Mouse (Mus musculus) limb, embryonic 10.5 days (tissue): Measurements from ENCODE around the gene Igsf11. TPM values are rescaled to one million over a fixed set of nuclear protein-coding genes. Genes with fewer than 3 reads are reported as not detected.

Source experiments
- DNase-seq: peaks from one replicate; pipeline ENCODE4 v3.0.0-alpha.2; 2017; ENCODE audit warnings: low spot score
- H3K27ac ChIP-seq: fragments of 300-500 bp; sonication (generic); 2 replicates; pipeline ENCODE4 v1.5.1; 2016; ENCODE audit warnings: mild to moderate bottlenecking
- H3K27me3 ChIP-seq: fragments of 300-500 bp; sonication (generic); 2 replicates; pipeline ENCODE4 v1.6.1; 2016; ENCODE audit warnings: low read depth, mild to moderate bottlenecking; ENCODE audit not compliant: poor library complexity, severe bottlenecking
- H3K36me3 ChIP-seq: fragments of 300-500 bp; sonication (generic); 2 replicates; pipeline ENCODE4 v1.6.1; 2016; ENCODE audit warnings: mild to moderate bottlenecking, moderate library complexity
- H3K4me1 ChIP-seq: fragments of 300-500 bp; sonication (generic); 2 replicates; pipeline ENCODE4 v1.6.1; 2016
- H3K4me3 ChIP-seq: fragments of 300-500 bp; sonication (generic); 2 replicates; pipeline ENCODE4 v1.5.1; 2016; ENCODE audit warnings: mild to moderate bottlenecking, moderate library complexity
- H3K9me3 ChIP-seq: fragments of 300-500 bp; sonication (generic); replicated peaks from 2 replicates; pipeline ENCODE4 v1.6.1; 2016; ENCODE audit warnings: mild to moderate bottlenecking
- WGBS: fragments of 180-500 bp; shearing (Covaris S2); methylation state at CpG from one replicate; pipeline ENCODE4 v1.1.7; 2016; 5-methylcytosine and 5-hydroxymethylcytosine counted together
- polyA plus RNA-seq: library from polyadenylated mRNA; unstranded; fragments of >200 nt; fragmentation: Nextera tagmentation; extraction: Ambion mirVana; gene quantifications from 2 replicates; pipeline ENCODE4 v1.2.1, GENCODE M21; 2016

Gene Igsf11
- polyA plus RNA-seq, 1 experiment from 2014 or later = 0.56 TPM

DNA sequence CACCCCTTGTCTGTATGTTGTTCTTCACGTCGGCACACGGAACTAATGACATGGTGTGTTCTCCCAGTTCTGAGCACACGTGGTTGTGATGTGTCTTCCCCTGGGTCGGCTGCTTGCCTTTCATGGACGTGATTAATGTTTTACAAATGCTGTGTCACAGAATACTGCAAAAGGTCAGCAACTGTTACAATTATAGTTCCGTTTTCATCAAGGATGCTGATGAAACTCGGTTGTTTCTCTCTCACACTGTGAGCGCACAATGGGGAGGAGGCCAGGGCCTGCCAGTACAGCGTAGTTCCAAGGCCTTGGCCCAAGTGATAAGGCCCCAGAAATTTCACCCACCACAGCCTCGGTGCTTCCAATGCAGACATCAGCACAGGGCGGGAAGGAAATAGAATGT, 17.0 kb downstream of the Igsf11 start:
- no peak for DNase-seq
- H3K36me3 ChIP-seq = no peaks in the 10 kb centered on the region
- no peaks in the 10 kb centered on the region for H3K9me3 ChIP-seq
- WGBS = 75% methylated on average over 12 of the region's 12 CpGs
- peaks cover 6% of the 10 kb centered on the region for H3K4me1 ChIP-seq
- peaks cover 17% of the 10 kb centered on the region for H3K27me3 ChIP-seq
- no peak overlapping the region for H3K27ac ChIP-seq
- H3K4me3 ChIP-seq = no peak overlapping the region

DNA sequence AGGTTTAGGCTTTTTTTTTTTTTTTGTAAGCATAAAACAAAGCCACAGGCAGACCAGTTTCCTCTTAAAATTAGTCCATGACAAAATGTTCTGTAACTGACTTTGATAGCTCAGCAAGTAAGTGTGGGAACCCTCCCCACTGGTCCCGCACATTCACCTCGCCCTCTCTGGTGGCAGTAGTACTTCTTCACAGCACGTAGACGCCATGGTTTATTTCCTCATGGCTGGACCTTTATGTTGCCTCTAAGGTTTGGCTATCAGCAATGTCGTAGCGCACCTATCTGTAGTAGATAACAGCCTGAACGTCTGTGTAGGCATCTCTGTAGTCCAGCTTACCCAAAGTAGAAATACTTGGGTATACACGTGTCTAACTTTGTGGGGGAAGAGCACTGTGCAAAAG, 17.6 kb downstream of the Igsf11 start:
- no peak overlapping the region for H3K27ac ChIP-seq
- WGBS = 89% methylated on average over 8 of the region's 8 CpGs

DNA sequence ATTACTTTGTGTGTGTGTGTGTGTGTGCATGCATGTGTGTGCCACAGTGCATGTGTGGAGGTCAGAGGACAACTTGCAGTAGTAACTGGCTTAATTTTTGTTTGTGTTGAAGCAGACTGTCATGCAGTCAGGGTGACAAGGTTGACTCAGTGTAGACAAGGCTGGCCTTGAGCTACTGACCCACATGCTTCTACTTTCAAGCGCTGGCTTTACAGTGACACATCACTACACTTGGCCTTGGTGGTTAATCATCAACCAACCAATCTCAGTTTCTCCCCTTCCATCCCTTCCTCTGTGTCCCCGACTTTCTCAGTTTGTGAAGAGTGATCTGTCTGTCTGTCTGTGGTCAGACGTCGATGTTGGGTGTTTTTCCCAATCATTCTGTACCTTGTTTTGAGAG, 23.0 kb downstream of the Igsf11 start:
- no peak overlapping the region for H3K27ac ChIP-seq
- no peaks in the 10 kb centered on the region for H3K36me3 ChIP-seq
- 95% methylated on average over 4 of the region's 4 CpGs for WGBS
- no peaks in the 10 kb centered on the region for H3K4me1 ChIP-seq
- no peak for DNase-seq
- no peak overlapping the region for H3K4me3 ChIP-seq
- H3K9me3 ChIP-seq = no peaks in the 10 kb centered on the region
- H3K27me3 ChIP-seq = no peaks in the 10 kb centered on the region

More for the DNA sequence above, 17.6 kb downstream of the Igsf11 start:
- H3K27me3 ChIP-seq = peaks cover 12% of the 10 kb centered on the region
- H3K4me1 ChIP-seq = peaks cover 6% of the 10 kb centered on the region
- no peaks in the 10 kb centered on the region for H3K36me3 ChIP-seq
- no peak for DNase-seq
- H3K4me3 ChIP-seq = no peak overlapping the region
- H3K9me3 ChIP-seq = no peaks in the 10 kb centered on the region

DNA sequence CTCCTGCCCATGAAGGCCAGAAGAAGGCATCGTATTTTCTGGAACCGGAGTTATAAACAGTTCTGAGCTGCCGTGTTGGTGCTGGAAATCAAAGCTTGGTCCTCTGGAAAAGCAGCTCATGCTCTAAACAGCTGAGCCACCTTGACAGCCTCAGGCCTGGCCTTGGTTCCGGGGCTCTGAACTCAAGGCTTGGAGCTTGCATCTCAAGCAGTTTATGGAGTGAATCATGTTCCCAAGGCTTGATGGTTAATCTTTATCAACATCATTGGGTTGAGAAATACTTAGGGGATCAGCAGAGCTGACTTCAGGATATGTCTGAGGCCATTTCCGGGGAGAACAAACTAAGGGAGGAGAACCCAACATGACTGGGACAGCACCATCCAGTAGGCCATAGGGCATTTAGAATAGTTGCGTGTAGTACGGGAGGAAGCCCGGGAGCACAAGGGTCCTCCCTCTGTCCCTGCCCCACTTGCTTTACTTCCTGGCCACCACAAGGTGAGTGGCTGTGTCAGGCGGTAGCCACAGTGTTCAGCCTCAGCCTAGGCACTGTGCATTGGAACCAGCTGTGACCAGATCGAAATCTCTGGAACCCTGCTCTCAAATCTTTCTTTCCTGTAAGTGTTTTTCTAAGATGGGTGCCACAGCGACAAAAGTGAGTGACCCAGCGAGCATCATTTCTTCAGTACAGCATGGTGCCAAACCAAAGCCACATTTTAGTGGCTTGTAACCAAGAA, 23.7 kb downstream of the Igsf11 start:
- no peaks in the 10 kb centered on the region for H3K36me3 ChIP-seq
- no peaks in the 10 kb centered on the region for H3K9me3 ChIP-seq
- DNase-seq = no peak
- 94% methylated on average over 12 of the region's 12 CpGs for WGBS
- no peaks in the 10 kb centered on the region for H3K27me3 ChIP-seq
- H3K4me3 ChIP-seq = no peak overlapping the region
- H3K27ac ChIP-seq = no peak overlapping the region
- no peaks in the 10 kb centered on the region for H3K4me1 ChIP-seq

DNA sequence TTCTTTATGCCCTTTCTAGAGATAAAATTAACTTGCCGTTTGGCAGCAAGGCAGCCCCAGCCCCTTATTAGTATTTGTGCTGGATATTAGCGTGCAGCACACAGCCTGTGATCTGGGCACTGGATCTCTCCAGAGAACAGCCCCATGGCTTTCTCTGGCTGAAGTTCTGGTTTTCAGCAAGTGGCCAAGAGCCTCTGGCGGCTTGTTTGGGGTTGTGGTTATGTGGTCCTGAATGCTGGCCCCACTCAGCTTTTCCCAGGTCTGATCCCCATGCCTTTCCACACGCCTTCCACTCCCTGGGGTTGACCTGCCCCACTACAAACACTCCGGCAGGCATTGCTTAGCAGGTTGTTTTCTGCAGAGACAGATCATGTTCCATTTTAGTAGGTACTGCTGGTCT, 24.4 kb downstream of the Igsf11 start:
- no peak overlapping the region for H3K27ac ChIP-seq
- DNase-seq = no peak
- no peak overlapping the region for H3K4me3 ChIP-seq
- H3K4me1 ChIP-seq = no peaks in the 10 kb centered on the region
- H3K9me3 ChIP-seq = no peaks in the 10 kb centered on the region
- H3K36me3 ChIP-seq = no peaks in the 10 kb centered on the region
- WGBS = 89% methylated on average over 5 of the region's 5 CpGs
- no peaks in the 10 kb centered on the region for H3K27me3 ChIP-seq

- no peaks in the 10 kb centered on the region for H3K4me1 ChIP-seq
- 97% methylated on average over 2 of the region's 2 CpGs for WGBS
- no peak overlapping the region for H3K27ac ChIP-seq
- no peaks in the 10 kb centered on the region for H3K27me3 ChIP-seq
- H3K4me3 ChIP-seq = no peak overlapping the region
- DNase-seq = no peak
- no peaks in the 10 kb centered on the region for H3K36me3 ChIP-seq
- H3K9me3 ChIP-seq = no peaks in the 10 kb centered on the region
Observed at GRCm38 (mm10) chr16:38918121-38918520, 25.6 kb downstream of the Igsf11 start.

GRCm38 (mm10) chr16:38920488-38920887, 28.0 kb downstream of the Igsf11 start:
- no peak overlapping the region for H3K27ac ChIP-seq
- no peaks in the 10 kb centered on the region for H3K9me3 ChIP-seq
- no peaks in the 10 kb centered on the region for H3K27me3 ChIP-seq
- H3K4me1 ChIP-seq = peaks cover 5% of the 10 kb centered on the region; the same call in 1 of the 2 replicates
- no peak overlapping the region for H3K4me3 ChIP-seq
- no peak for DNase-seq
- H3K36me3 ChIP-seq = no peaks in the 10 kb centered on the region
- 89% methylated on average over 5 of the region's 5 CpGs for WGBS

- WGBS = 73% methylated on average over 13 of the region's 13 CpGs
- Histone ChIP-seq H3K36me3 (no peaks in the 10 kb centered on the region), H3K27ac (no peak overlapping the region), H3K4me1 (peaks cover 5% of the 10 kb centered on the region; the same call in 1 of the 2 replicates), H3K4me3 (no peak overlapping the region), H3K9me3 (no peaks in the 10 kb centered on the region), H3K27me3 (no peaks in the 10 kb centered on the region)
- no peak for DNase-seq
Observed at GRCm38 (mm10) chr16:38924940-38925339, 32.5 kb downstream of the Igsf11 start.

- DNase-seq = no peak
- 82% methylated on average over 7 of the region's 7 CpGs for WGBS
- H3K4me3 ChIP-seq = no peak overlapping the region
- H3K27ac ChIP-seq = no peak overlapping the region
- no peaks in the 10 kb centered on the region for H3K9me3 ChIP-seq
- no peaks in the 10 kb centered on the region for H3K27me3 ChIP-seq
- H3K4me1 ChIP-seq = peaks cover 5% of the 10 kb centered on the region; the same call in 1 of the 2 replicates
- no peaks in the 10 kb centered on the region for H3K36me3 ChIP-seq
Observed at GRCm38 (mm10) chr16:38928760-38929159, 36.3 kb downstream of the Igsf11 start.

DNA sequence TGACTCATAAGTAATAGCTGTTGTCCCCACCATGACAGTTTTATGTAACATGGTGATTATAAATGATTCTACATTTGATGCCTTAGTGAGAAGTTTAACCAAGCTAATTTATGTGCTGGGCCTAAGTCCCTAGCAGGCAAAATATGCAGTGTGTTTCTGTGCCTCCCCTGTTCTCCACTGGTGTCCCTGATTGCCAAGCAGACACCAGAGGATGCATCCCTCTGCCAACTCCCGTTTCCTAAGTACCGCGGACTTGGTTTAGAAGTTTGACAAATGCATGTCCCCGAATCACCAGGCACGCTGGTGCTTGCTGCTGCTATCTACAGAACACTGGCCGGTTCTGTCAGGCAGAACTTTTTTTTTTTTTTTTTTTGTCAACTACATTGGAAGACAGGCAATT, 39.0 kb downstream of the Igsf11 start:
- 80% methylated on average over 6 of the region's 6 CpGs for WGBS
- DNase-seq = no peak

GRCm38 (mm10) chr16:38940805-38941204, 48.3 kb downstream of the Igsf11 start:
- no peak for DNase-seq
- no peaks in the 10 kb centered on the region for H3K36me3 ChIP-seq
- no peaks in the 10 kb centered on the region for H3K27me3 ChIP-seq
- peaks cover 7% of the 10 kb centered on the region; the same call in 1 of the 2 replicates for H3K4me1 ChIP-seq
- no peak overlapping the region for H3K27ac ChIP-seq
- H3K4me3 ChIP-seq = no peak overlapping the region
- whole genome bisulfite sequencing = 88% methylated on average over 3 of the region's 3 CpGs
- H3K9me3 ChIP-seq = no peaks in the 10 kb centered on the region

More for the DNA sequence above, 39.0 kb downstream of the Igsf11 start:
- Histone ChIP-seq H3K9me3 (no peaks in the 10 kb centered on the region), H3K27ac (no peak overlapping the region), H3K27me3 (no peaks in the 10 kb centered on the region), H3K4me3 (no peak overlapping the region), H3K36me3 (no peaks in the 10 kb centered on the region), H3K4me1 (no peaks in the 10 kb centered on the region)

DNA sequence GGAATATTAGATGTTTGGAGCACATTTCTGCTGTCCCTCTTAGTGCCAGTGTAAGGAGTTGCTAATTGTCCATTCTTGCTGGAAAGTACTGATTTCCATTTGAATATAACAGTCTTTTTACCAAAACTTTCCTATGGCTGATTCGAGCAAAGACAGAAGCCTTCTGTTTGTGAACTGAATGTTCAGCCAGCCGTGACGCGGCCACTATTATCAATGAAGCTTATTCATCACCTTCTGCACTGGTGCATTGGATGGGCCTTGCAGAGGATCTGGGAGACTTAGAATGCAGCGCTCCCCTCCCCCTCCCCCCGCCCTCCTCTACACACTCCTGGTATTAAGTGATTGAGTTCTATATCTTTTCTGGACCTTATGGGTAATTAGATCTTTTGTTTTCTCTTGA, 48.8 kb downstream of the Igsf11 start:
- WGBS = 84% methylated on average over 6 of the region's 6 CpGs
- Histone ChIP-seq H3K27ac (no peak overlapping the region), H3K4me3 (no peak overlapping the region), H3K9me3 (no peaks in the 10 kb centered on the region), H3K27me3 (no peaks in the 10 kb centered on the region), H3K4me1 (peaks cover 10% of the 10 kb centered on the region), H3K36me3 (no peaks in the 10 kb centered on the region)
- no peak for DNase-seq

- Histone ChIP-seq H3K27ac (no peak overlapping the region), H3K9me3 (no peaks in the 10 kb centered on the region), H3K4me1 (peaks cover 15% of the 10 kb centered on the region), H3K36me3 (no peaks in the 10 kb centered on the region), H3K27me3 (no peaks in the 10 kb centered on the region), H3K4me3 (no peak overlapping the region)
- no peak for DNase-seq
- 27% methylated on average over 5 of the region's 5 CpGs for WGBS
Observed at GRCm38 (mm10) chr16:38943706-38944550, 51.5 kb downstream of the Igsf11 start.
